Mouse (Mus musculus): ENCODE results near the gene Ccdc130.

The Ccdc130 gene

GRCm38 (mm10) chr8:84237542-84238229 is 32.5 kb downstream of the Ccdc130 start:
- DNase-seq (ENCODE audit: low spot score in 2 of 2): no peak

- DNase-seq (ENCODE audit: low spot score in 2 of 2): peak; percentile 95 to 97
These were observed 33.1 kb downstream of the Ccdc130 start, which contains the start of gene Zswim4 for GRCm38 (mm10) chr8:84236998-84237473. Zswim4 (minus strand) TSS chr8:84237055.

- DNase-seq (ENCODE audit: low spot score in 2 of 2): no peak
These were observed 33.7 kb downstream of the Ccdc130 start for GRCm38 (mm10) chr8:84236410-84236997.

- DNase-seq (ENCODE audit: low spot score in 2 of 2): no peak
These were observed 34.3 kb downstream of the Ccdc130 start for GRCm38 (mm10) chr8:84235746-84236409.

- DNase-seq (ENCODE audit: low spot score in 2 of 2): no peak
These were observed 37.1 kb downstream of the Ccdc130 start for GRCm38 (mm10) chr8:84233055-84233454.

GRCm38 (mm10) chr8:84230735-84231134 is 39.4 kb downstream of the Ccdc130 start:
- no peak for DNase-seq (ENCODE audit: low spot score in 2 of 2)

GRCm38 (mm10) chr8:84223322-84224029 is 46.7 kb downstream of the Ccdc130 start:
- no peak for DNase-seq (ENCODE audit: low spot score in 2 of 2)

- no peak for DNase-seq (ENCODE audit: low spot score in 2 of 2)
These were observed 47.5 kb downstream of the Ccdc130 start for GRCm38 (mm10) chr8:84222566-84223165.

- no peak for DNase-seq (ENCODE audit: low spot score in 2 of 2)
These were observed 50.1 kb downstream of the Ccdc130 start for GRCm38 (mm10) chr8:84220105-84220504.

- DNase-seq (ENCODE audit: low spot score in 2 of 2): no peak
These were observed 52.0 kb downstream of the Ccdc130 start for GRCm38 (mm10) chr8:84218143-84218542.

- no peak for DNase-seq (ENCODE audit: low spot score in 2 of 2)
These were observed 53.0 kb downstream of the Ccdc130 start for GRCm38 (mm10) chr8:84217206-84217605.

- DNase-seq (ENCODE audit: low spot score in 2 of 2): no peak
These were observed 56.9 kb downstream of the Ccdc130 start for GRCm38 (mm10) chr8:84213277-84213676.

- DNase-seq (ENCODE audit: low spot score in 2 of 2): no peak
These were observed 58.2 kb downstream of the Ccdc130 start for GRCm38 (mm10) chr8:84211881-84212563.

- no peak for DNase-seq (ENCODE audit: low spot score in 2 of 2)
These were observed 59.0 kb downstream of the Ccdc130 start for GRCm38 (mm10) chr8:84211202-84211601.

- DNase-seq (ENCODE audit: low spot score in 2 of 2): peak; percentile 75 to 93
These were observed 59.9 kb downstream of the Ccdc130 start for GRCm38 (mm10) chr8:84210167-84210791.

- peak; percentile 58 to 61 for DNase-seq (ENCODE audit: low spot score in 2 of 2)
These were observed 61.5 kb downstream of the Ccdc130 start for GRCm38 (mm10) chr8:84208381-84209380.

- peak; percentile 53 to 68 for DNase-seq (ENCODE audit: low spot score in 2 of 2)
These were observed 62.4 kb downstream of the Ccdc130 start for GRCm38 (mm10) chr8:84207811-84208210.

Measured in thymus, postnatal 10 days (tissue).